Mouse (Mus musculus): ENCODE results near the gene Trim65. TPM values are rescaled to one million over a fixed set of nuclear protein-coding genes. Genes with fewer than 3 reads are reported as not detected.

The Trim65 gene
- total and polyA plus RNA-seq, 3 experiments: 0.66 to 2.0 (median 1.4) TPM

- H3K27me3 ChIP-seq (replicated peaks): no peaks in the 10 kb centered on the region
- no peaks in the 10 kb centered on the region for H3K9me3 ChIP-seq (replicated peaks; ENCODE audit: low read length)
- in situ Hi-C loops (cut with MboI; ENCODE audit: low pct_ligation_motif_present, low pct_unique_long_range_greater_than_20kb, low sequenced_read_pairs) (no loop called here), dilution Hi-C loops (cut with MboI; ENCODE audit: extremely low pct_ligation_motif_present, extremely low pct_unique_long_range_greater_than_20kb, low sequenced_read_pairs) (no loop called here)
- peaks cover 6% of the 10 kb centered on the region; the same call in 1 of the 2 replicates for H3K79me2 ChIP-seq (replicated peaks; ENCODE audit: control insufficient read depth, extremely low read depth, insufficient read depth, poor library complexity, severe bottlenecking)
- H3K36me3 ChIP-seq (replicated peaks in 1 of 2; ENCODE audit: control insufficient read depth in 1 of 2, insufficient read depth in 1 of 2, low read length in 1 of 2): peaks cover 30 to 54% of the 10 kb centered on the region in 2 experiments
- no peak overlapping the region for H3K4me2 ChIP-seq (ENCODE audit: insufficient read depth, low read depth, poor library complexity, severe bottlenecking)
- no peak overlapping the region for H3K27ac ChIP-seq (ENCODE audit: insufficient read depth, low read depth)
- DNase-seq (ENCODE audit: extremely low read depth): no peak
- TF ChIP-seq CHD2 (IDR thresholded peaks at IDR 0.05; ENCODE audit: low read length): no peak
- TF ChIP-seq EP300 (IDR thresholded peaks at IDR 0.05; ENCODE audit: low read length): no peak
- TF ChIP-seq POLR2A (IDR thresholded peaks at IDR 0.05; ENCODE audit: low read depth, low read length): no peak
- TF ChIP-seq CTCF (conservative IDR thresholded peaks at IDR 0.05 in 1 of 2, IDR thresholded peaks at IDR 0.05 in 1 of 2; ENCODE audit: low read depth in 2 of 2, low read length in 2 of 2): no peak
- TF ChIP-seq USF2 (conservative IDR thresholded peaks at IDR 0.05; ENCODE audit: low read depth, low read length): no peak
- no peak for TF ChIP-seq GABPA (IDR thresholded peaks at IDR 0.05; ENCODE audit: insufficient replicate concordance, low read depth, low read length)
- TF ChIP-seq UBTF (IDR thresholded peaks at IDR 0.05; ENCODE audit: low read depth, low read length): no peak
- no peak for TF ChIP-seq NRF1 (IDR thresholded peaks at IDR 0.05; ENCODE audit: low read depth, low read length)
- TF ChIP-seq MAX (IDR thresholded peaks at IDR 0.05; ENCODE audit: low read length): no peak
- no peak for TF ChIP-seq MAFK (IDR thresholded peaks at IDR 0.05; ENCODE audit: insufficient replicate concordance, low read length)
- H3K9ac ChIP-seq (ENCODE audit: insufficient read depth, low read depth): no peak overlapping the region
- peaks cover 0 to 29% of the 10 kb centered on the region in 2 experiments; a peak in 3 of 4 replicates for H3K4me1 ChIP-seq (ENCODE audit: control insufficient read depth in 1 of 2, insufficient read depth in 2 of 2)
- H3K4me3 ChIP-seq (replicated peaks in 1 of 3; ENCODE audit: low read depth in 2 of 3, low read length in 2 of 3, poor library complexity in 1 of 3): no peak overlapping the region
Observed at GRCm38 (mm10) chr11:116170003-116170800, 39.3 kb upstream of the Trim65 start.

GRCm38 (mm10) chr11:116169214-116169613 is 38.3 kb upstream of the Trim65 start:
- Histone ChIP-seq H3K4me2 (ENCODE audit: insufficient read depth, low read depth, poor library complexity, severe bottlenecking) (no peak overlapping the region), H3K79me2 (replicated peaks; ENCODE audit: control insufficient read depth, extremely low read depth, insufficient read depth, poor library complexity, severe bottlenecking) (peaks cover 6% of the 10 kb centered on the region; the same call in 1 of the 2 replicates), H3K27me3 (replicated peaks) (no peaks in the 10 kb centered on the region), H3K9ac (ENCODE audit: insufficient read depth, low read depth) (no peak overlapping the region), H3K27ac (ENCODE audit: insufficient read depth, low read depth) (no peak overlapping the region), H3K9me3 (replicated peaks; ENCODE audit: low read length) (no peaks in the 10 kb centered on the region), H3K36me3 (replicated peaks in 1 of 2; ENCODE audit: control insufficient read depth in 1 of 2, insufficient read depth in 1 of 2, low read length in 1 of 2) (peaks cover 23 to 54% of the 10 kb centered on the region in 2 experiments), H3K4me1 (ENCODE audit: control insufficient read depth in 1 of 2, insufficient read depth in 2 of 2) (peaks cover 0 to 29% of the 10 kb centered on the region in 2 experiments; a peak in 3 of 4 replicates), H3K4me3 (replicated peaks in 1 of 3; ENCODE audit: low read depth in 2 of 3, low read length in 2 of 3, poor library complexity in 1 of 3) (no peak overlapping the region)
- in situ Hi-C loops (cut with MboI; ENCODE audit: low pct_ligation_motif_present, low pct_unique_long_range_greater_than_20kb, low sequenced_read_pairs) (no loop called here), dilution Hi-C loops (cut with MboI; ENCODE audit: extremely low pct_ligation_motif_present, extremely low pct_unique_long_range_greater_than_20kb, low sequenced_read_pairs) (no loop called here)
- no peak for TF ChIP-seq POLR2A (IDR thresholded peaks at IDR 0.05; ENCODE audit: low read depth, low read length)
- TF ChIP-seq UBTF (IDR thresholded peaks at IDR 0.05; ENCODE audit: low read depth, low read length): no peak
- no peak for TF ChIP-seq KAT2A (IDR thresholded peaks at IDR 0.05; ENCODE audit: insufficient replicate concordance, low read length)
- TF ChIP-seq USF1 (IDR thresholded peaks at IDR 0.05; ENCODE audit: low read depth, low read length): no peak
- no peak for DNase-seq (ENCODE audit: extremely low read depth)
